Mouse (Mus musculus): ENCODE data around the gene Rab15.

- TF ChIP-seq CTCF (IDR thresholded peaks at IDR 0.05; ENCODE audit: low read depth) (no peak), EP300 (IDR thresholded peaks at IDR 0.05; ENCODE audit: low read depth) (no peak)
These were observed 51.7 kb downstream of the Rab15 start for GRCm38 (mm10) chr12:76770841-76771500.

All from heart, postnatal 0 days (tissue).